8 mouse cellular contexts compared by ENCODE assay signal in genomic region chr8:109464451-109464891, GRCm38 (mm10). TPM values are rescaled to one million over a fixed set of nuclear protein-coding genes. Genes with fewer than 3 reads are reported as not detected.
DNase-seq lines count a peak whose midpoint lies in the region; ATAC-seq lines count a peak whose summit lies in the region.

No protein-coding gene starts in this region.

- H3K9me3 ChIP-seq in stomach, embryonic 15.5 days = no peaks in the 10 kb centered on the region

- peak; percentile 39 to 82 for DNase-seq in adrenal gland, adult (ENCODE audit: inconsistent age in 2 of 2, low spot score in 1 of 2)
- DNase-seq in adrenal gland, adult 18-20 months (ENCODE audit: low spot score in 2 of 2) = no peak
- peak; percentile 16 for DNase-seq in cerebellum, adult 8-10 months
- peak; percentile 38 to 50 for DNase-seq in frontal cortex, postnatal 14 days (ENCODE audit: low spot score in 2 of 2)
- peak; percentile 76 for DNase-seq in layer of hippocampus, adult 9-10 months (ENCODE audit: low spot score)
- peak; percentile 58 for DNase-seq in mesoderm, embryonic 11.5 days (ENCODE audit: low read depth, low spot score)
- no peak for DNase-seq in urinary bladder, adult 2 months (ENCODE audit: low spot score)

- no peak overlapping the region for H3K27ac ChIP-seq in stomach, embryonic 15.5 days

- H3K4me3 ChIP-seq in stomach, embryonic 15.5 days (replicated peaks) = no peak overlapping the region

- H3K36me3 ChIP-seq in stomach, embryonic 15.5 days = no peaks in the 10 kb centered on the region

- 32% methylated on average over 15 of the region's 15 CpGs for WGBS in stomach, embryonic 15.5 days

- peaks cover 9% of the 10 kb centered on the region for H3K4me1 ChIP-seq in stomach, embryonic 15.5 days

- no peaks in the 10 kb centered on the region for H3K27me3 ChIP-seq in stomach, embryonic 15.5 days (replicated peaks)

- no peak for ATAC-seq in stomach, embryonic 15.5 days (ENCODE audit: insufficient read depth, low FRiP score, low read depth)

- H3K9ac ChIP-seq in stomach, embryonic 15.5 days = no peak overlapping the region

- H3K4me2 ChIP-seq in stomach, embryonic 15.5 days = peak overlapping the region; percentile 36

RNA-seq across cellular contexts. Expression of gene Pmfbp1, which starts 29.4 kb away (rescaled TPM):
- not detected for total RNA-seq in adrenal gland, adult 18-20 months (2021)
- polyA plus RNA-seq in stomach, embryonic 15.5 days (2015; fragmentation: Nextera tagmentation; extraction: Ambion mirVana) = not detected in 2 replicates
- polyA plus RNA-seq in urinary bladder, adult 2 months (2012; rRNA removed) = 0.04 TPM in 2 replicates

Comparison
In these comparisons a context has a peak if more than half of its experiments do, and no peak if none do; other contexts are left out.
1. DNase-seq: peak in adrenal gland, adult (2 of 2), cerebellum, adult 8-10 months (single experiment), frontal cortex, postnatal 14 days (2 of 2), layer of hippocampus, adult 9-10 months (single experiment) and mesoderm, embryonic 11.5 days (single experiment); none in adrenal gland, adult 18-20 months (0 of 2) and urinary bladder, adult 2 months (single experiment).